Mouse (Mus musculus) heart, embryonic 11.5 days (tissue): ENCODE data around the gene Phlda1. TPM values are rescaled to one million over a fixed set of nuclear protein-coding genes. Genes with fewer than 3 reads are reported as not detected.
A peak's percentile ranks its signal among the peaks of the same experiment; 100 is the strongest.

ENCODE experiments used
- ATAC-seq: fragments of 200-750 bp; cut with Nextera tagmentation; replicated peaks from 2 replicates; pipeline ENCODE4 v1.8.0; 2017; ENCODE audit warnings: moderate library complexity; ENCODE audit not compliant: insufficient number of reproducible peaks, low FRiP score, low TSS enrichment
- H3K27ac ChIP-seq: fragments of 300-500 bp; sonication (generic); 2 replicates; pipeline ENCODE4 v1.5.1; 2014; ENCODE audit warnings: mild to moderate bottlenecking, low read depth, low read length
- H3K27me3 ChIP-seq: fragments of 300-500 bp; sonication (generic); 2 replicates; pipeline ENCODE4 v1.6.1; 2014; ENCODE audit warnings: mild to moderate bottlenecking, low read length, mixed read lengths; ENCODE audit not compliant: control insufficient read depth, insufficient read depth
- H3K36me3 ChIP-seq: fragments of 300-500 bp; sonication (generic); 2 replicates; pipeline ENCODE4 v1.6.1; 2014; ENCODE audit warnings: mild to moderate bottlenecking, low read length, moderate library complexity, mixed read lengths; ENCODE audit not compliant: control insufficient read depth, insufficient read depth
- H3K4me1 ChIP-seq: fragments of 300-500 bp; sonication (generic); 2 replicates; pipeline ENCODE4 v1.6.1; 2014; ENCODE audit warnings: low read length; ENCODE audit not compliant: control insufficient read depth, insufficient read depth
- H3K4me2 ChIP-seq: fragments of 300-500 bp; sonication (generic); 2 replicates; pipeline ENCODE4 v1.6.1; 2014; ENCODE audit warnings: mild to moderate bottlenecking, moderate library complexity
- H3K4me3 ChIP-seq: fragments of 300-500 bp; sonication (generic); 2 replicates; pipeline ENCODE4 v1.5.1; 2014; ENCODE audit warnings: low read depth, low read length
- H3K9ac ChIP-seq: fragments of 300-500 bp; sonication (generic); 2 replicates; pipeline ENCODE4 v1.6.1; 2014; ENCODE audit warnings: mild to moderate bottlenecking, low read depth, low read length, moderate library complexity
- H3K9me3 ChIP-seq: fragments of 300-500 bp; sonication (generic); replicated peaks from 2 replicates; pipeline ENCODE4 v1.6.1; 2016; ENCODE audit warnings: low read length; ENCODE audit not compliant: control insufficient read depth
- WGBS: fragments of 180-500 bp; shearing (Covaris S2); extraction: QIAGEN DNeasy Blood & Tissue Kit; methylation state at CpG from one replicate; pipeline ENCODE4 v1.1.7; 2014; ENCODE audit not compliant: insufficient replicate concordance; 5-methylcytosine and 5-hydroxymethylcytosine counted together
- polyA plus RNA-seq: library from polyadenylated mRNA; unstranded; fragments of >200 nt; fragmentation: Nextera tagmentation; extraction: Ambion mirVana; gene quantifications from 2 replicates; pipeline ENCODE4 v1.2.1, GENCODE M21; 2014

The Phlda1 gene
- polyA plus RNA-seq = 20.9 and 22.2 TPM in 2 replicates

GRCm38 (mm10) chr10:111506101-111506925 lies at the start of gene Phlda1:
Gene Phlda1 (plus strand): TSS chr10:111506286.
- H3K4me2 ChIP-seq = peak within 1 kb of the TSS; percentile 87
- under 1% methylated on average over 72 of the region's 94 CpGs for WGBS
- ATAC-seq = peak; percentile 90
- peak within 1 kb of the TSS; percentile 92 for H3K9ac ChIP-seq
- H3K4me3 ChIP-seq = peak within 1 kb of the TSS; percentile 87
- no peaks in the 10 kb centered on the region for H3K27me3 ChIP-seq
- H3K36me3 ChIP-seq = no peaks in the 10 kb centered on the region
- peak within 1 kb of the TSS; percentile 97 for H3K27ac ChIP-seq
- H3K4me1 ChIP-seq = peaks cover 27% of the 10 kb centered on the region
- no peaks in the 10 kb centered on the region for H3K9me3 ChIP-seq

- H3K27ac ChIP-seq = no peak overlapping the region
- 71% methylated on average over 7 of the region's 7 CpGs for WGBS
- no peak for ATAC-seq
- H3K4me2 ChIP-seq = no peak overlapping the region
- no peaks in the 10 kb centered on the region for H3K4me1 ChIP-seq
- H3K27me3 ChIP-seq = no peaks in the 10 kb centered on the region
- H3K36me3 ChIP-seq = no peaks in the 10 kb centered on the region
- H3K4me3 ChIP-seq = no peak overlapping the region
- H3K9ac ChIP-seq = no peak overlapping the region
- no peaks in the 10 kb centered on the region for H3K9me3 ChIP-seq
These were observed 48.0 kb upstream of the Phlda1 start for GRCm38 (mm10) chr10:111458088-111458487.

- H3K9me3 ChIP-seq = no peaks in the 10 kb centered on the region; the same call in 1 of the 2 replicates
- H3K27me3 ChIP-seq = no peaks in the 10 kb centered on the region
- H3K4me1 ChIP-seq = no peaks in the 10 kb centered on the region
- WGBS = 77% methylated on average over 9 of the region's 9 CpGs
- H3K9ac ChIP-seq = no peak overlapping the region
- no peak overlapping the region for H3K4me3 ChIP-seq
- H3K27ac ChIP-seq = no peak overlapping the region
- no peaks in the 10 kb centered on the region for H3K36me3 ChIP-seq
- H3K4me2 ChIP-seq = no peak overlapping the region
- ATAC-seq = no peak
These were observed 47.0 kb upstream of the Phlda1 start for GRCm38 (mm10) chr10:111459040-111459439.

- no peaks in the 10 kb centered on the region for H3K36me3 ChIP-seq
- H3K4me3 ChIP-seq = no peak overlapping the region
- H3K9ac ChIP-seq = no peak overlapping the region
- no peaks in the 10 kb centered on the region for H3K27me3 ChIP-seq
- H3K27ac ChIP-seq = no peak overlapping the region
- H3K9me3 ChIP-seq = no peaks in the 10 kb centered on the region; the same call in 1 of the 2 replicates
- H3K4me1 ChIP-seq = no peaks in the 10 kb centered on the region
- no peak overlapping the region for H3K4me2 ChIP-seq
- 88% methylated on average over 3 of the region's 3 CpGs for WGBS
- no peak for ATAC-seq
These were observed 46.2 kb upstream of the Phlda1 start for GRCm38 (mm10) chr10:111459874-111460273.

- 46% methylated on average over 4 of the region's 4 CpGs for WGBS
- H3K27me3 ChIP-seq = no peaks in the 10 kb centered on the region
- no peak overlapping the region for H3K9ac ChIP-seq
- no peaks in the 10 kb centered on the region for H3K4me1 ChIP-seq
- no peak overlapping the region for H3K4me3 ChIP-seq
- H3K4me2 ChIP-seq = no peak overlapping the region
- no peak overlapping the region for H3K27ac ChIP-seq
- H3K36me3 ChIP-seq = no peaks in the 10 kb centered on the region
- ATAC-seq = no peak
- H3K9me3 ChIP-seq = no peaks in the 10 kb centered on the region; the same call in 1 of the 2 replicates
These were observed 45.7 kb upstream of the Phlda1 start for GRCm38 (mm10) chr10:111460381-111460780.

GRCm38 (mm10) chr10:111464833-111465232 lies 41.3 kb upstream of the Phlda1 start:
- 78% methylated on average over 1 of the region's 1 CpGs for whole genome bisulfite sequencing
- no peaks in the 10 kb centered on the region for H3K36me3 ChIP-seq
- H3K27me3 ChIP-seq = no peaks in the 10 kb centered on the region
- no peaks in the 10 kb centered on the region; the same call in 1 of the 2 replicates for H3K9me3 ChIP-seq
- H3K27ac ChIP-seq = no peak overlapping the region
- no peak overlapping the region for H3K4me3 ChIP-seq
- H3K9ac ChIP-seq = no peak overlapping the region
- no peaks in the 10 kb centered on the region for H3K4me1 ChIP-seq
- no peak for ATAC-seq
- no peak overlapping the region for H3K4me2 ChIP-seq

GRCm38 (mm10) chr10:111465409-111465808 lies 40.7 kb upstream of the Phlda1 start:
- no peaks in the 10 kb centered on the region; the same call in 1 of the 2 replicates for H3K9me3 ChIP-seq
- H3K27ac ChIP-seq = no peak overlapping the region
- H3K4me1 ChIP-seq = no peaks in the 10 kb centered on the region
- H3K36me3 ChIP-seq = no peaks in the 10 kb centered on the region
- no peak for ATAC-seq
- H3K4me2 ChIP-seq = no peak overlapping the region
- no peak overlapping the region for H3K9ac ChIP-seq
- no peak overlapping the region for H3K4me3 ChIP-seq
- H3K27me3 ChIP-seq = no peaks in the 10 kb centered on the region
- 44% methylated on average over 2 of the region's 2 CpGs for WGBS

- Histone ChIP-seq H3K9ac (no peak overlapping the region), H3K9me3 (no peaks in the 10 kb centered on the region), H3K36me3 (no peaks in the 10 kb centered on the region), H3K27ac (no peak overlapping the region), H3K4me3 (no peak overlapping the region), H3K4me2 (no peak overlapping the region), H3K27me3 (no peaks in the 10 kb centered on the region), H3K4me1 (peaks cover 4% of the 10 kb centered on the region)
- WGBS = 81% methylated on average over 9 of the region's 9 CpGs
- ATAC-seq = no peak
These were observed 34.9 kb upstream of the Phlda1 start for GRCm38 (mm10) chr10:111471166-111471565.
